Mouse (Mus musculus) heart, embryonic 16.5 days (tissue): ENCODE data around the gene Lrrc8d. TPM values are rescaled to one million over a fixed set of nuclear protein-coding genes. Genes with fewer than 3 reads are reported as not detected.

Experiments
- ATAC-seq: fragments of 200-750 bp; cut with Nextera tagmentation; replicated peaks from 2 replicates; pipeline ENCODE4 v1.8.0; 2017; ENCODE audit warnings: moderate number of reproducible peaks; ENCODE audit not compliant: insufficient read depth, low FRiP score; ENCODE audit errors: extremely low read depth
- H3K27ac ChIP-seq: fragments of 300-500 bp; sonication (generic); 2 replicates; pipeline ENCODE4 v1.5.1; 2014; ENCODE audit warnings: mild to moderate bottlenecking, low read length, control low read depth, moderate library complexity
- H3K27me3 ChIP-seq: fragments of 300-500 bp; sonication (generic); 2 replicates; pipeline ENCODE4 v1.6.1; 2014; ENCODE audit warnings: low read length, mixed read lengths; ENCODE audit not compliant: control insufficient read depth, insufficient read depth
- H3K36me3 ChIP-seq: fragments of 300-500 bp; sonication (generic); 2 replicates; pipeline ENCODE4 v1.6.1; 2014; ENCODE audit not compliant: control insufficient read depth, insufficient read depth
- H3K4me1 ChIP-seq: fragments of 300-500 bp; sonication (generic); 2 replicates; pipeline ENCODE4 v1.6.1; 2014; ENCODE audit warnings: low read length, mixed read lengths; ENCODE audit not compliant: control insufficient read depth, insufficient read depth
- H3K4me2 ChIP-seq: fragments of 300-500 bp; sonication (generic); 2 replicates; pipeline ENCODE4 v1.6.1; 2014; ENCODE audit warnings: low read depth, mild to moderate bottlenecking, control low read depth, low read length
- H3K4me3 ChIP-seq: fragments of 300-500 bp; sonication (generic); 2 replicates; pipeline ENCODE4 v1.5.1; 2014; ENCODE audit warnings: mild to moderate bottlenecking, control low read depth, low read length
- H3K9ac ChIP-seq: fragments of 300-500 bp; sonication (generic); 2 replicates; pipeline ENCODE4 v1.6.1; 2014; ENCODE audit warnings: low read length, control low read depth
- H3K9me3 ChIP-seq: fragments of 300-500 bp; sonication (generic); replicated peaks from 2 replicates; pipeline ENCODE4 v1.6.1; 2016; ENCODE audit warnings: low read length; ENCODE audit not compliant: control insufficient read depth
- WGBS: fragments of 180-500 bp; shearing (Covaris S2); extraction: QIAGEN DNeasy Blood & Tissue Kit; methylation state at CpG from one replicate; pipeline ENCODE4 v1.1.7; 2014; 5-methylcytosine and 5-hydroxymethylcytosine counted together
- polyA plus RNA-seq: library from polyadenylated mRNA; unstranded; fragments of >200 nt; fragmentation: Nextera tagmentation; extraction: Ambion mirVana; gene quantifications from 2 replicates; pipeline ENCODE4 v1.2.1, GENCODE M21; 2015

Gene Lrrc8d
- polyA plus RNA-seq, 1 experiment from 2014 or later = 8.3 TPM

GRCm38 (mm10) chr5:105844044-105844753 lies 144.4 kb downstream of the Lrrc8d start:
- WGBS = 74% methylated on average over 10 of the region's 10 CpGs
- H3K27me3 ChIP-seq = no peaks in the 10 kb centered on the region
- H3K9me3 ChIP-seq = no peaks in the 10 kb centered on the region
- no peaks in the 10 kb centered on the region; the same call in 1 of the 2 replicates for H3K4me1 ChIP-seq
- H3K4me3 ChIP-seq = no peak overlapping the region
- no peak for ATAC-seq
- H3K4me2 ChIP-seq = no peak overlapping the region
- no peaks in the 10 kb centered on the region for H3K36me3 ChIP-seq
- no peak overlapping the region for H3K9ac ChIP-seq
- H3K27ac ChIP-seq = no peak overlapping the region

- H3K27me3 ChIP-seq = no peaks in the 10 kb centered on the region
- H3K27ac ChIP-seq = no peak overlapping the region
- H3K4me1 ChIP-seq = peaks cover 5% of the 10 kb centered on the region; the same call in 1 of the 2 replicates
- no peaks in the 10 kb centered on the region for H3K36me3 ChIP-seq
- ATAC-seq = no peak
- H3K4me2 ChIP-seq = no peak overlapping the region
- no peaks in the 10 kb centered on the region for H3K9me3 ChIP-seq
- WGBS = 91% methylated on average over 2 of the region's 2 CpGs
- H3K4me3 ChIP-seq = no peak overlapping the region
- H3K9ac ChIP-seq = no peak overlapping the region
Measured at GRCm38 (mm10) chr5:105845041-105845440, 145.3 kb downstream of the Lrrc8d start.

- Histone ChIP-seq H3K4me1 (peaks cover 5% of the 10 kb centered on the region; the same call in 1 of the 2 replicates), H3K9ac (no peak overlapping the region), H3K27ac (no peak overlapping the region), H3K27me3 (no peaks in the 10 kb centered on the region), H3K4me2 (no peak overlapping the region), H3K36me3 (no peaks in the 10 kb centered on the region), H3K4me3 (no peak overlapping the region), H3K9me3 (no peaks in the 10 kb centered on the region)
- WGBS = 79% methylated on average over 8 of the region's 8 CpGs
- ATAC-seq = no peak
Measured at GRCm38 (mm10) chr5:105847726-105848125, 148.0 kb downstream of the Lrrc8d start.

- Histone ChIP-seq H3K27ac (no peak overlapping the region), H3K4me1 (peaks cover 5% of the 10 kb centered on the region; the same call in 1 of the 2 replicates), H3K36me3 (no peaks in the 10 kb centered on the region), H3K9me3 (no peaks in the 10 kb centered on the region), H3K4me3 (no peak overlapping the region), H3K27me3 (no peaks in the 10 kb centered on the region), H3K4me2 (no peak overlapping the region), H3K9ac (no peak overlapping the region)
- no peak for ATAC-seq
- 58% methylated on average over 4 of the region's 4 CpGs for WGBS
Measured at GRCm38 (mm10) chr5:105849222-105849621, 149.5 kb downstream of the Lrrc8d start.

- Histone ChIP-seq H3K9ac (no peak overlapping the region), H3K4me3 (no peak overlapping the region), H3K9me3 (no peaks in the 10 kb centered on the region), H3K27ac (no peak overlapping the region), H3K4me1 (peaks cover 5% of the 10 kb centered on the region; the same call in 1 of the 2 replicates), H3K4me2 (no peak overlapping the region), H3K36me3 (no peaks in the 10 kb centered on the region), H3K27me3 (no peaks in the 10 kb centered on the region)
- ATAC-seq = no peak
- WGBS = 57% methylated on average over 3 of the region's 3 CpGs
Measured at GRCm38 (mm10) chr5:105849643-105850042, 149.9 kb downstream of the Lrrc8d start.

GRCm38 (mm10) chr5:105853271-105853670 lies 153.5 kb downstream of the Lrrc8d start:
- Histone ChIP-seq H3K4me1 (peaks cover 5% of the 10 kb centered on the region; the same call in 1 of the 2 replicates), H3K36me3 (no peaks in the 10 kb centered on the region), H3K27me3 (0 out of 2 replicates have a peak, but pooled peaks cover 2% of the 10 kb centered on the region), H3K9me3 (no peaks in the 10 kb centered on the region), H3K4me3 (no peak overlapping the region), H3K27ac (no peak overlapping the region), H3K4me2 (no peak overlapping the region), H3K9ac (no peak overlapping the region)
- no peak for ATAC-seq
- WGBS = 77% methylated on average over 9 of the region's 9 CpGs

- no peak for ATAC-seq
- Histone ChIP-seq H3K36me3 (no peaks in the 10 kb centered on the region), H3K4me2 (no peak overlapping the region), H3K27me3 (0 out of 2 replicates have a peak, but pooled peaks cover 2% of the 10 kb centered on the region), H3K9me3 (no peaks in the 10 kb centered on the region), H3K27ac (no peak overlapping the region), H3K9ac (no peak overlapping the region), H3K4me1 (peaks cover 5% of the 10 kb centered on the region; the same call in 1 of the 2 replicates), H3K4me3 (no peak overlapping the region)
- 87% methylated on average over 5 of the region's 5 CpGs for WGBS
Measured at GRCm38 (mm10) chr5:105857486-105857885, 157.7 kb downstream of the Lrrc8d start.

GRCm38 (mm10) chr5:105858754-105859694 lies 159.3 kb downstream of the Lrrc8d start:
- Histone ChIP-seq H3K4me3 (no peak overlapping the region), H3K9me3 (no peaks in the 10 kb centered on the region), H3K27me3 (0 out of 2 replicates have a peak, but pooled peaks cover 2% of the 10 kb centered on the region), H3K27ac (peak overlapping the region; percentile 63), H3K4me2 (no peak overlapping the region), H3K4me1 (peaks cover 5% of the 10 kb centered on the region; the same call in 1 of the 2 replicates), H3K36me3 (no peaks in the 10 kb centered on the region), H3K9ac (no peak overlapping the region)
- no peak for ATAC-seq
- WGBS = 61% methylated on average over 8 of the region's 8 CpGs
